Mouse (Mus musculus): ENCODE results near the gene Gnb3. TPM values are rescaled to one million over a fixed set of nuclear protein-coding genes. Genes with fewer than 3 reads are reported as not detected.
"Not testable (repeated sequence)": the region's sequence is repeated elsewhere in the genome, so short reads cannot be mapped to it uniquely, and the experiment has no call there.

Gene Gnb3
- polyA plus RNA-seq, 1 experiment = not detected

GRCm38 (mm10) chr6:124834512-124835081 is 5.5 kb downstream of the Gnb3 start:
- TF ChIP-seq POLR2A (IDR thresholded peaks at IDR 0.05; ENCODE audit: insufficient read depth, low read length) (no peak), EP300 (IDR thresholded peaks at IDR 0.05; ENCODE audit: insufficient read depth, low read depth, low read length) (no peak), CTCF (IDR thresholded peaks at IDR 0.05; ENCODE audit: low read depth, low read length) (no peak)
- peaks cover 17% of the 10 kb centered on the region for H3K36me3 ChIP-seq (ENCODE audit: control insufficient read depth, insufficient read depth, low read length, poor library complexity, severe bottlenecking)
- H3K9me3 ChIP-seq (replicated peaks; ENCODE audit: control insufficient read depth, insufficient read depth, low read length, poor library complexity, severe bottlenecking) = no peaks in the 10 kb centered on the region
- H3K4me1 ChIP-seq (ENCODE audit: control insufficient read depth, insufficient read depth, low read length) = peaks cover 4% of the 10 kb centered on the region
- no peaks in the 10 kb centered on the region for H3K27me3 ChIP-seq (ENCODE audit: control insufficient read depth, insufficient read depth, low read length, poor library complexity, severe bottlenecking)
- no peak overlapping the region for H3K9ac ChIP-seq (ENCODE audit: low read depth, poor library complexity, severe bottlenecking)
- H3K4me3 ChIP-seq (ENCODE audit: low read depth, low read length) = no peak overlapping the region
- H3K27ac ChIP-seq (ENCODE audit: insufficient read depth, low read length) = no peak overlapping the region

- Histone ChIP-seq H3K27ac (ENCODE audit: insufficient read depth, low read length) (no peak overlapping the region), H3K27me3 (ENCODE audit: control insufficient read depth, insufficient read depth, low read length, poor library complexity, severe bottlenecking) (no peaks in the 10 kb centered on the region), H3K36me3 (ENCODE audit: control insufficient read depth, insufficient read depth, low read length, poor library complexity, severe bottlenecking) (peaks cover 17% of the 10 kb centered on the region), H3K9me3 (replicated peaks; ENCODE audit: control insufficient read depth, insufficient read depth, low read length, poor library complexity, severe bottlenecking) (no peaks in the 10 kb centered on the region), H3K4me1 (ENCODE audit: control insufficient read depth, insufficient read depth, low read length) (peaks cover 2% of the 10 kb centered on the region), H3K9ac (ENCODE audit: low read depth, poor library complexity, severe bottlenecking) (no peak overlapping the region), H3K4me3 (ENCODE audit: low read depth, low read length) (no peak overlapping the region)
- no peak for TF ChIP-seq POLR2A (IDR thresholded peaks at IDR 0.05; ENCODE audit: insufficient read depth, low read length)
- TF ChIP-seq EP300 (IDR thresholded peaks at IDR 0.05; ENCODE audit: insufficient read depth, low read depth, low read length) = no peak
- TF ChIP-seq CTCF (IDR thresholded peaks at IDR 0.05; ENCODE audit: low read depth, low read length) = no peak
Observed at GRCm38 (mm10) chr6:124831649-124832048, 8.4 kb downstream of the Gnb3 start.

- H3K9me3 ChIP-seq (replicated peaks; ENCODE audit: control insufficient read depth, insufficient read depth, low read length, poor library complexity, severe bottlenecking); H3K27me3 ChIP-seq (ENCODE audit: control insufficient read depth, insufficient read depth, low read length, poor library complexity, severe bottlenecking); H3K4me1 ChIP-seq (ENCODE audit: control insufficient read depth, insufficient read depth, low read length); H3K27ac ChIP-seq (ENCODE audit: insufficient read depth, low read length): not testable (repeated sequence)
- Histone ChIP-seq H3K36me3 (ENCODE audit: control insufficient read depth, insufficient read depth, low read length, poor library complexity, severe bottlenecking) (peaks cover 17% of the 10 kb centered on the region), H3K9ac (ENCODE audit: low read depth, poor library complexity, severe bottlenecking) (peak overlapping the region; percentile 89; the same call in 1 of the 2 replicates), H3K4me3 (ENCODE audit: low read depth, low read length) (peak overlapping the region; percentile 7; the same call in 1 of the 2 replicates)
Observed at GRCm38 (mm10) chr6:124831199-124831598, 8.9 kb downstream of the Gnb3 start.

- peak overlapping the region; percentile 89 for H3K9ac ChIP-seq (ENCODE audit: low read depth, poor library complexity, severe bottlenecking)
- peaks cover 26% of the 10 kb centered on the region for H3K36me3 ChIP-seq (ENCODE audit: control insufficient read depth, insufficient read depth, low read length, poor library complexity, severe bottlenecking)
- peak overlapping the region; percentile 98 for H3K4me3 ChIP-seq (ENCODE audit: low read depth, low read length)
- no peaks in the 10 kb centered on the region for H3K9me3 ChIP-seq (replicated peaks; ENCODE audit: control insufficient read depth, insufficient read depth, low read length, poor library complexity, severe bottlenecking)
- TF ChIP-seq EP300 (IDR thresholded peaks at IDR 0.05; ENCODE audit: insufficient read depth, low read depth, low read length) = no peak
- TF ChIP-seq POLR2A (IDR thresholded peaks at IDR 0.05; ENCODE audit: insufficient read depth, low read length) = peak; percentile 14
- TF ChIP-seq CTCF (IDR thresholded peaks at IDR 0.05; ENCODE audit: low read depth, low read length) = no peak
- peak overlapping the region; percentile 82 for H3K27ac ChIP-seq (ENCODE audit: insufficient read depth, low read length)
- peaks cover 2% of the 10 kb centered on the region for H3K4me1 ChIP-seq (ENCODE audit: control insufficient read depth, insufficient read depth, low read length)
- no peaks in the 10 kb centered on the region for H3K27me3 ChIP-seq (ENCODE audit: control insufficient read depth, insufficient read depth, low read length, poor library complexity, severe bottlenecking)
Observed at GRCm38 (mm10) chr6:124829799-124830700, 10.0 kb downstream of the Gnb3 start.

- peak within 1 kb of the TSS; percentile 89 for H3K9ac ChIP-seq (ENCODE audit: low read depth, poor library complexity, severe bottlenecking)
- peaks cover 35% of the 10 kb centered on the region for H3K36me3 ChIP-seq (ENCODE audit: control insufficient read depth, insufficient read depth, low read length, poor library complexity, severe bottlenecking)
- no peaks in the 10 kb centered on the region for H3K27me3 ChIP-seq (ENCODE audit: control insufficient read depth, insufficient read depth, low read length, poor library complexity, severe bottlenecking)
- peak within 1 kb of the TSS; percentile 82 for H3K27ac ChIP-seq (ENCODE audit: insufficient read depth, low read length)
- H3K9me3 ChIP-seq (replicated peaks; ENCODE audit: control insufficient read depth, insufficient read depth, low read length, poor library complexity, severe bottlenecking) = no peaks in the 10 kb centered on the region
- peak; percentile 44 for TF ChIP-seq POLR2A (IDR thresholded peaks at IDR 0.05; ENCODE audit: insufficient read depth, low read length)
- TF ChIP-seq CTCF (IDR thresholded peaks at IDR 0.05; ENCODE audit: low read depth, low read length) = no peak
- no peak for TF ChIP-seq EP300 (IDR thresholded peaks at IDR 0.05; ENCODE audit: insufficient read depth, low read depth, low read length)
- peak within 1 kb of the TSS; percentile 98 for H3K4me3 ChIP-seq (ENCODE audit: low read depth, low read length)
- peaks cover 2% of the 10 kb centered on the region for H3K4me1 ChIP-seq (ENCODE audit: control insufficient read depth, insufficient read depth, low read length)
Observed at GRCm38 (mm10) chr6:124828868-124829798, 10.9 kb downstream of the Gnb3 start, which contains the start of the genes Usp5 and Cdca3. Gene Usp5, minus strand, starts transcription at chr6:124829484. Gene Cdca3, plus strand, starts transcription at chr6:124829547.

Measured in ES-Bruce4 (cell line).